Mouse (Mus musculus) MEL (cell line): ENCODE measurements around the gene Cgnl1. TPM values are rescaled to one million over a fixed set of nuclear protein-coding genes. Genes with fewer than 3 reads are reported as not detected.

Experiments used
- DNase-seq: peaks from one replicate; pipeline ENCODE4 v3.0.0; 2011; ENCODE audit warnings: low read depth, low spot score
- H3K27ac ChIP-seq: 2 replicates; pipeline ENCODE4 v1.5.1; 2012; ENCODE audit warnings: low read depth, mild to moderate bottlenecking, control low read depth, low read length, moderate library complexity; ENCODE audit not compliant: control insufficient read depth
- H3K27me3 ChIP-seq, 2 experiments: fragments of 150-350 bp in 1 of 2; sonication (generic) in 1 of 2; 2 replicates each; pipeline ENCODE4 v1.6.1; 2012; ENCODE audit warnings: low read length in 2 of 2, mild to moderate bottlenecking in 2 of 2, improper control_type of control experiment in 1 of 2, moderate library complexity in 1 of 2; ENCODE audit not compliant: insufficient read depth in 2 of 2, control insufficient read depth in 1 of 2
- H3K36me3 ChIP-seq, 2 experiments: 2 replicates each; pipeline ENCODE4 v1.6.1; 2012 to 2014; ENCODE audit warnings: low read length in 2 of 2, improper control_type of control experiment in 1 of 2, inconsistent platforms in 1 of 2, mild to moderate bottlenecking in 1 of 2; ENCODE audit not compliant: insufficient read depth in 2 of 2, control insufficient read depth in 1 of 2
- H3K4me1 ChIP-seq, 2 experiments: fragments of 150-350 bp in 1 of 2; sonication (generic) in 1 of 2; 2 replicates each; pipeline ENCODE4 v1.6.1; 2012; ENCODE audit warnings: low read length in 2 of 2, improper control_type of control experiment in 1 of 2, mild to moderate bottlenecking in 1 of 2; ENCODE audit not compliant: insufficient read depth in 2 of 2, control insufficient read depth in 1 of 2
- H3K4me3 ChIP-seq, 2 experiments: fragments of 150-350 bp in 1 of 2; sonication (generic) in 1 of 2; 2 replicates each; pipeline ENCODE4 v1.5.1; 2012; ENCODE audit warnings: low read depth in 2 of 2, low read length in 2 of 2, mild to moderate bottlenecking in 2 of 2, moderate library complexity in 2 of 2, control low read depth in 1 of 2, improper control_type of control experiment in 1 of 2; ENCODE audit not compliant: control insufficient read depth in 1 of 2, insufficient read depth in 1 of 2
- H3K79me2 ChIP-seq: 2 replicates; pipeline ENCODE4 v1.6.1; 2012; ENCODE audit warnings: mild to moderate bottlenecking, low read length, moderate library complexity; ENCODE audit not compliant: control insufficient read depth, poor library complexity, insufficient read depth
- H3K9ac ChIP-seq: 2 replicates; pipeline ENCODE4 v1.6.1; 2012; ENCODE audit warnings: low read depth, mild to moderate bottlenecking, control low read depth, low read length, moderate library complexity; ENCODE audit not compliant: control insufficient read depth, poor library complexity, severe bottlenecking
- H3K9me3 ChIP-seq: fragments of 150-350 bp; sonication (generic); replicated peaks from 2 replicates; pipeline ENCODE4 v1.6.1; 2012; ENCODE audit warnings: mild to moderate bottlenecking, low read length, improper control_type of control experiment, moderate library complexity; ENCODE audit not compliant: insufficient read depth
- BHLHE40 ChIP-seq: IDR thresholded peaks from 2 replicates; pipeline ENCODE4 v1.6.1; 2012; ENCODE audit warnings: low read depth, mild to moderate bottlenecking, inconsistent platforms, low read length, improper control_type of control experiment, borderline replicate concordance
- CHD1 ChIP-seq: IDR thresholded peaks from 2 replicates; pipeline ENCODE4 v1.6.1; 2012; ENCODE audit warnings: low read depth, mild to moderate bottlenecking, inconsistent platforms, low read length, improper control_type of control experiment
- CTCF ChIP-seq, 3 experiments: IDR thresholded peaks in 2 of 3; conservative IDR thresholded peaks in 1 of 3; 2 replicates each; pipeline ENCODE4 v1.5.1; 2011 to 2012; ENCODE audit warnings: low read length in 3 of 3, low read depth in 2 of 3, mild to moderate bottlenecking in 2 of 3, improper control_type of control experiment in 1 of 3, inconsistent platforms in 1 of 3, mixed read lengths in 1 of 3, moderate library complexity in 1 of 3; ENCODE audit not compliant: control insufficient read depth in 1 of 3, insufficient read depth in 1 of 3, poor library complexity in 1 of 3, severe bottlenecking in 1 of 3
- ELF1 ChIP-seq: IDR thresholded peaks from 2 replicates; pipeline ENCODE4 v1.6.1; 2014; ENCODE audit warnings: low read depth, mild to moderate bottlenecking, inconsistent platforms, low read length, improper control_type of control experiment, moderate library complexity
- EP300 ChIP-seq, 2 experiments: IDR thresholded peaks; 2 replicates each; pipeline ENCODE4 v1.6.1; 2011; ENCODE audit warnings: improper control_type of control experiment in 2 of 2, low read length in 2 of 2, low read depth in 1 of 2, mild to moderate bottlenecking in 1 of 2
- HCFC1 ChIP-seq: IDR thresholded peaks from 2 replicates; pipeline ENCODE4 v1.6.1; 2012; ENCODE audit warnings: low read depth, mild to moderate bottlenecking, inconsistent platforms, low read length, improper control_type of control experiment, moderate library complexity
- JUND ChIP-seq: IDR thresholded peaks from 2 replicates; pipeline ENCODE4 v1.6.1; 2011; ENCODE audit warnings: low read depth, mild to moderate bottlenecking, improper control_type of control experiment, low read length
- KAT2A ChIP-seq: conservative IDR thresholded peaks from 2 replicates; pipeline ENCODE4 v1.6.1; 2012; ENCODE audit warnings: low read depth, low read length, improper control_type of control experiment, inconsistent platforms
- MAX ChIP-seq: IDR thresholded peaks from 2 replicates; pipeline ENCODE4 v1.6.1; 2011; ENCODE audit warnings: low read length, improper control_type of control experiment
- MAZ ChIP-seq: IDR thresholded peaks from 2 replicates; pipeline ENCODE4 v1.6.1; 2012; ENCODE audit warnings: low read depth, mild to moderate bottlenecking, inconsistent platforms, low read length, improper control_type of control experiment
- MEF2A ChIP-seq: IDR thresholded peaks from 2 replicates; pipeline ENCODE4 v1.6.1; 2014; ENCODE audit warnings: low read depth, mild to moderate bottlenecking, inconsistent platforms, low read length, improper control_type of control experiment; ENCODE audit not compliant: poor library complexity, insufficient replicate concordance, severe bottlenecking; ENCODE audit errors: extremely low read depth
- MYC ChIP-seq: IDR thresholded peaks from 2 replicates; pipeline ENCODE4 v1.6.1; 2011; ENCODE audit warnings: low read depth, mild to moderate bottlenecking, low read length, improper control_type of control experiment, moderate library complexity
- RAD21 ChIP-seq: IDR thresholded peaks from 2 replicates; pipeline ENCODE4 v1.6.1; 2011; ENCODE audit warnings: mild to moderate bottlenecking, low read depth, low read length, improper control_type of control experiment
- SIN3A ChIP-seq: IDR thresholded peaks from 2 replicates; pipeline ENCODE4 v1.6.1; 2012; ENCODE audit warnings: low read length, improper control_type of control experiment, inconsistent platforms
- TCF12 ChIP-seq: IDR thresholded peaks from 2 replicates; pipeline ENCODE4 v1.6.1; 2014; ENCODE audit warnings: low read depth, mild to moderate bottlenecking, inconsistent platforms, low read length, improper control_type of control experiment, moderate library complexity
- UBTF ChIP-seq: IDR thresholded peaks from 2 replicates; pipeline ENCODE4 v1.6.1; 2012; ENCODE audit warnings: low read depth, mild to moderate bottlenecking, inconsistent platforms, low read length, improper control_type of control experiment, moderate library complexity, borderline replicate concordance; ENCODE audit not compliant: insufficient read depth
- polyA plus RNA-seq, 2 experiments: library from polyadenylated mRNA; stranded (reverse) in 1 of 2; unstranded in 1 of 2; fragments of >175 nt in 1 of 2; fragments of >200 nt in 1 of 2; gene quantifications; 2 replicates each; pipeline versions ENCODE4 v1.2.1 to v1.2.4; 2012; ENCODE audit warnings: low replicate concordance in 2 of 2, low read depth in 1 of 2; ENCODE audit not compliant: insufficient read length in 2 of 2, insufficient read depth in 1 of 2, missing spikeins in 1 of 2
- total RNA-seq: library from RNA; depleted of rRNA; stranded (reverse); fragments of 300-350 nt; gene quantifications from 2 replicates; pipeline ENCODE4 v1.2.3, GENCODE M21; 2012

The Cgnl1 gene
- total and polyA plus RNA-seq, 3 experiments = 0.19 to 0.70 TPM; not detected in 1

DNA sequence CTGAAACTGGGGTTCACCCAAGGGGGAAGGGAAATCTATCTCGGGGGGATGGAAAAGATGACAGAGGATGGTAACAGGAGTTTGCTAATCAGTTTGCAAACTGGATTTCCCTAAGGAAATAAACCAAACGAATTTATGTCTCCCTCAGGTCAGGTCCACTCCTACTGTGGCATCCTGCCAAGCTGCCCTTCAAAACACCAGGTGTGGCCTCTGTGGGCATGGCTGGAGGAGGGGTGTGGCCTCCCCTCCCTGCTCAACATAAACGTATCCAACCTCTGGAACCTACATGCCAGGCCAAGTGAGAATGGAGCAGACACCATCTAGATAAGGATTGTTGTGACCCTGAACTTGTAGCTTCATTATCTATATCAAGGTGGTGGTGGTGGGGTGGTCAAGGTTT, 185.0 kb downstream of the Cgnl1 start:
- no peak overlapping the region for H3K27ac ChIP-seq
- no peak for TF ChIP-seq CHD1
- TF ChIP-seq MEF2A = no peak
- TF ChIP-seq TCF12 = no peak
- TF ChIP-seq MAZ = no peak
- TF ChIP-seq HCFC1 = no peak
- no peak for TF ChIP-seq BHLHE40
- no peak for DNase-seq
- no peaks in the 10 kb centered on the region for H3K79me2 ChIP-seq
- H3K9me3 ChIP-seq = no peaks in the 10 kb centered on the region
- H3K4me1 ChIP-seq = 0 out of 4 replicates have a peak, but pooled peaks cover 0 to 3% of the 10 kb centered on the region in 2 experiments
- no peak overlapping the region for H3K4me3 ChIP-seq
- H3K27me3 ChIP-seq = peaks cover under 1 to 2% of the 10 kb centered on the region in 2 experiments; a peak in 3 of 4 replicates
- no peak overlapping the region for H3K9ac ChIP-seq
- H3K36me3 ChIP-seq = no peaks in the 10 kb centered on the region

DNA sequence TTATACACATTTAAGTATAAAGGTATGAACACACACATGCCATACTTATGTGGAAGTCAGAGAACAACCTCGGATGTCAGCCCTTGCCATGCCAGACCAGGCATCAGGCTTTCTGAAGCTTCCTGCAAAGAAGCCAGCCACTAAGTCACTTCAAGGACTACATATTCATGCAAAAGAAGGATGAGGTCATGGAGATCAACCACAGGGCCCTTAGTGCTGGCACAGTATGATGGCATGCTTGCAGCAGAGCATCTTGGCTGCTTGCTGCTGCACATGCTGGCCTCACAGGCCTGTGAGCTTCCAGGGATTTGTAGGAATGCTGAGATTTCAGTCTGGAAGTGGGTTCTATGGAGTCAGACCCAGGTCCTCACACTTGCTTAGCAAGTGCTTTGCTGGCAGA, 188.6 kb downstream of the Cgnl1 start:
- H3K27me3 ChIP-seq = peaks cover 5 to 6% of the 10 kb centered on the region in 2 experiments; a peak in 3 of 4 replicates
- no peak for DNase-seq
- no peak overlapping the region for H3K4me3 ChIP-seq
- no peaks in the 10 kb centered on the region for H3K36me3 ChIP-seq
- H3K9ac ChIP-seq = no peak overlapping the region
- no peaks in the 10 kb centered on the region for H3K79me2 ChIP-seq
- TF ChIP-seq BHLHE40 (no peak), SIN3A (no peak), HCFC1 (no peak), RAD21 (no peak), UBTF (no peak), JUND (no peak)
- H3K4me1 ChIP-seq = no peaks in the 10 kb centered on the region
- no peak overlapping the region for H3K27ac ChIP-seq
- H3K9me3 ChIP-seq = no peaks in the 10 kb centered on the region

DNA sequence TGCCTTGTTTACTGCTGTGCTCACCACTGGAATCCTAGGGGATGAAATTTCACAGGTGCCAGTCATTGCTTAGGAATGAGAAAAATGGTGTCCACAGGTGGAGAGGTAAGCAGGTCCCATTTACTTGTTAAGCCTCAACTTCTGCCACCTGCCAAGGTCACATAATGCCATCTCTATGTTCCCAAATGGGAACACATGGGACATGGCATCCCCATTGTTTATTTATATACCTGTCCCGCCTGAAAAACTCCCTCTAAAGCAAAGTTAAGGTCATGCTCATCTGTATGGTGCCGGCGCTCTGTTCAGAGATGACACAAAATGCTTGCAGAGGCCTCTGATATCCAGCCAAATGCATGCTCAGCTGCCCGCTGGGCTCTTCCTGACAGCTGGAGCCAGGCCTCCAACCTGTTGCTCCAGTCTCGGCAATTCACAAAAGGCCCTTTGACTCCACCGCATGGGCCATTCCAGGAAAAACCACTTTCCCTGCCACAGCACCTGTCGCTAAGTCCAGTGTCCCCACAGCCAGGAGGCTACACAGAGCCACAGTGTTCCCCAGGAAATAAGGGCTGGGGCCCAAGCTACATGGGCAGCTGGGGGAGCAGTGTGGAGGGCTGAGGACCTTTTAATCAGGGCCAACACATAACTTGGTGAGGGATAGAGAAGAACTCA, 192.4 kb downstream of the Cgnl1 start:
- Histone ChIP-seq H3K9me3 (no peaks in the 10 kb centered on the region), H3K27ac (no peak overlapping the region), H3K4me1 (no peaks in the 10 kb centered on the region), H3K79me2 (no peaks in the 10 kb centered on the region), H3K9ac (no peak overlapping the region), H3K4me3 (no peak overlapping the region), H3K27me3 (peaks cover 5 to 9% of the 10 kb centered on the region in 2 experiments; a peak in 3 of 4 replicates), H3K36me3 (no peaks in the 10 kb centered on the region)
- no peak for DNase-seq
- TF ChIP-seq SIN3A = no peak
- TF ChIP-seq CTCF (IDR thresholded peaks at IDR 0.05 in 2 of 3, conservative IDR thresholded peaks at IDR 0.05 in 1 of 3; ENCODE audit: control insufficient read depth in 1 of 3, insufficient read depth in 1 of 3, low read depth in 2 of 3, low read length in 3 of 3, poor library complexity in 1 of 3, severe bottlenecking in 1 of 3) = no peak
- TF ChIP-seq BHLHE40 = no peak
- TF ChIP-seq MEF2A = no peak
- no peak for TF ChIP-seq EP300 (IDR thresholded peaks at IDR 0.05; ENCODE audit: low read depth in 1 of 2, low read length in 2 of 2)
- TF ChIP-seq JUND = no peak
- no peak for TF ChIP-seq KAT2A
- no peak for TF ChIP-seq MAX
- TF ChIP-seq MYC = no peak
- no peak for TF ChIP-seq ELF1
